Mouse (Mus musculus): Measurements from ENCODE around the gene Cnpy4. TPM values are rescaled to one million over a fixed set of nuclear protein-coding genes. Genes with fewer than 3 reads are reported as not detected.
"Not testable (repeated sequence)": the region's sequence is repeated elsewhere in the genome, so short reads cannot be mapped to it uniquely, and the experiment has no call there.

Gene Cnpy4
- polyA plus RNA-seq, 1 experiment from 2014 or later = 26.1 TPM

- peaks cover 25% of the 10 kb centered on the region; the same call in 1 of the 2 replicates for H3K9me3 ChIP-seq
- H3K27me3 ChIP-seq (replicated peaks) = no peaks in the 10 kb centered on the region
- no peak overlapping the region for H3K9ac ChIP-seq
- no peak overlapping the region for H3K27ac ChIP-seq (replicated peaks)
- H3K4me1 ChIP-seq = no peaks in the 10 kb centered on the region
- ATAC-seq (ENCODE audit: extremely low read depth, insufficient number of reproducible peaks, low FRiP score, low TSS enrichment) = no peak
- H3K36me3 ChIP-seq = no peaks in the 10 kb centered on the region
- no peak overlapping the region for H3K4me2 ChIP-seq
- 69% methylated on average over 4 of the region's 4 CpGs for WGBS
- no peak overlapping the region for H3K4me3 ChIP-seq
These were observed 20.6 kb downstream of the Cnpy4 start for GRCm38 (mm10) chr5:138207873-138208272.

- not testable (repeated sequence) for H3K36me3 ChIP-seq; H3K27me3 ChIP-seq (replicated peaks); H3K4me2 ChIP-seq; H3K27ac ChIP-seq (replicated peaks); H3K9ac ChIP-seq; ATAC-seq (ENCODE audit: extremely low read depth, insufficient number of reproducible peaks, low FRiP score, low TSS enrichment); H3K4me1 ChIP-seq; H3K4me3 ChIP-seq
- 90% methylated on average over 13 of the region's 13 CpGs for WGBS
- H3K9me3 ChIP-seq = peaks cover 43% of the 10 kb centered on the region
These were observed 29.3 kb downstream of the Cnpy4 start for GRCm38 (mm10) chr5:138216632-138217031.

- 61% methylated on average over 2 of the region's 2 CpGs for WGBS
- Histone ChIP-seq H3K27me3 (replicated peaks) (0 out of 2 replicates have a peak, but pooled peaks cover 6% of the 10 kb centered on the region), H3K9ac (no peak overlapping the region), H3K4me1 (no peaks in the 10 kb centered on the region), H3K4me2 (no peak overlapping the region), H3K4me3 (no peak overlapping the region), H3K9me3 (peaks cover 26% of the 10 kb centered on the region), H3K27ac (replicated peaks) (no peak overlapping the region), H3K36me3 (no peaks in the 10 kb centered on the region)
- ATAC-seq (ENCODE audit: extremely low read depth, insufficient number of reproducible peaks, low FRiP score, low TSS enrichment) = no peak
These were observed 32.6 kb downstream of the Cnpy4 start for GRCm38 (mm10) chr5:138219864-138220263.

- Histone ChIP-seq H3K9ac (no peak overlapping the region), H3K27ac (replicated peaks) (no peak overlapping the region), H3K4me2 (no peak overlapping the region), H3K4me1 (no peaks in the 10 kb centered on the region), H3K4me3 (no peak overlapping the region), H3K36me3 (no peaks in the 10 kb centered on the region), H3K27me3 (replicated peaks) (0 out of 2 replicates have a peak, but pooled peaks cover 6% of the 10 kb centered on the region), H3K9me3 (peaks cover 6% of the 10 kb centered on the region; the same call in 1 of the 2 replicates)
- 23% methylated on average over 4 of the region's 4 CpGs for WGBS
- no peak for ATAC-seq (ENCODE audit: extremely low read depth, insufficient number of reproducible peaks, low FRiP score, low TSS enrichment)
These were observed 34.8 kb downstream of the Cnpy4 start for GRCm38 (mm10) chr5:138222111-138222510.

GRCm38 (mm10) chr5:138223287-138223686 lies 36.0 kb downstream of the Cnpy4 start:
- Histone ChIP-seq H3K27ac (replicated peaks) (no peak overlapping the region), H3K27me3 (replicated peaks) (0 out of 2 replicates have a peak, but pooled peaks cover 6% of the 10 kb centered on the region), H3K36me3 (no peaks in the 10 kb centered on the region), H3K4me3 (no peak overlapping the region), H3K4me1 (no peaks in the 10 kb centered on the region), H3K9ac (no peak overlapping the region), H3K4me2 (no peak overlapping the region), H3K9me3 (no peaks in the 10 kb centered on the region)
- WGBS = 45% methylated on average over 3 of the region's 3 CpGs
- no peak for ATAC-seq (ENCODE audit: extremely low read depth, insufficient number of reproducible peaks, low FRiP score, low TSS enrichment)

- Histone ChIP-seq H3K27me3 (replicated peaks) (no peaks in the 10 kb centered on the region), H3K4me3 (no peak within 1 kb of the TSS), H3K36me3 (no peaks in the 10 kb centered on the region), H3K4me2 (no peak within 1 kb of the TSS), H3K9ac (no peak within 1 kb of the TSS), H3K4me1 (no peaks in the 10 kb centered on the region), H3K9me3 (no peaks in the 10 kb centered on the region), H3K27ac (replicated peaks) (no peak within 1 kb of the TSS)
- 50% methylated on average over 2 of the region's 2 CpGs for whole genome bisulfite sequencing
- no peak for ATAC-seq (ENCODE audit: extremely low read depth, insufficient number of reproducible peaks, low FRiP score, low TSS enrichment)
These were observed 38.4 kb downstream of the Cnpy4 start, which contains the start of gene Nxpe5 for GRCm38 (mm10) chr5:138225700-138226099. Gene Nxpe5, plus strand, starts transcription at chr5:138225898.

GRCm38 (mm10) chr5:138226491-138226890 lies 39.2 kb downstream of the Cnpy4 start:
- Histone ChIP-seq H3K36me3 (no peaks in the 10 kb centered on the region), H3K9ac (no peak overlapping the region), H3K27ac (replicated peaks) (no peak overlapping the region), H3K27me3 (replicated peaks) (no peaks in the 10 kb centered on the region), H3K4me3 (no peak overlapping the region), H3K4me2 (no peak overlapping the region), H3K9me3 (no peaks in the 10 kb centered on the region), H3K4me1 (no peaks in the 10 kb centered on the region)
- ATAC-seq (ENCODE audit: extremely low read depth, insufficient number of reproducible peaks, low FRiP score, low TSS enrichment) = no peak
- 79% methylated on average over 4 of the region's 4 CpGs for WGBS

GRCm38 (mm10) chr5:138227367-138227766 lies 40.1 kb downstream of the Cnpy4 start:
- no peak overlapping the region for H3K4me3 ChIP-seq
- H3K9me3 ChIP-seq = no peaks in the 10 kb centered on the region
- H3K36me3 ChIP-seq = no peaks in the 10 kb centered on the region
- H3K9ac ChIP-seq = no peak overlapping the region
- no peak for ATAC-seq (ENCODE audit: extremely low read depth, insufficient number of reproducible peaks, low FRiP score, low TSS enrichment)
- H3K27ac ChIP-seq (replicated peaks) = no peak overlapping the region
- H3K27me3 ChIP-seq (replicated peaks) = no peaks in the 10 kb centered on the region
- no peak overlapping the region for H3K4me2 ChIP-seq
- WGBS = 52% methylated on average over 2 of the region's 2 CpGs
- H3K4me1 ChIP-seq = no peaks in the 10 kb centered on the region

GRCm38 (mm10) chr5:138228026-138228425 lies 40.7 kb downstream of the Cnpy4 start:
- Histone ChIP-seq H3K27ac (replicated peaks) (no peak overlapping the region), H3K4me1 (no peaks in the 10 kb centered on the region), H3K4me2 (no peak overlapping the region), H3K9ac (no peak overlapping the region), H3K9me3 (no peaks in the 10 kb centered on the region), H3K4me3 (no peak overlapping the region), H3K36me3 (no peaks in the 10 kb centered on the region), H3K27me3 (replicated peaks) (no peaks in the 10 kb centered on the region)
- no peak for ATAC-seq (ENCODE audit: extremely low read depth, insufficient number of reproducible peaks, low FRiP score, low TSS enrichment)
- WGBS = 58% methylated on average over 3 of the region's 3 CpGs

- no peak overlapping the region for H3K27ac ChIP-seq (replicated peaks)
- no peaks in the 10 kb centered on the region for H3K27me3 ChIP-seq (replicated peaks)
- WGBS = 79% methylated on average over 3 of the region's 3 CpGs
- no peak for ATAC-seq (ENCODE audit: extremely low read depth, insufficient number of reproducible peaks, low FRiP score, low TSS enrichment)
- no peaks in the 10 kb centered on the region for H3K4me1 ChIP-seq
- no peaks in the 10 kb centered on the region for H3K9me3 ChIP-seq
- no peak overlapping the region for H3K4me2 ChIP-seq
- no peak overlapping the region for H3K4me3 ChIP-seq
- H3K36me3 ChIP-seq = no peaks in the 10 kb centered on the region
- H3K9ac ChIP-seq = no peak overlapping the region
These were observed 42.2 kb downstream of the Cnpy4 start for GRCm38 (mm10) chr5:138229511-138229910.

- Histone ChIP-seq H3K9me3 (no peaks in the 10 kb centered on the region), H3K9ac (no peak overlapping the region), H3K36me3 (no peaks in the 10 kb centered on the region), H3K4me1 (no peaks in the 10 kb centered on the region), H3K27ac (replicated peaks) (no peak overlapping the region), H3K4me3 (no peak overlapping the region), H3K4me2 (no peak overlapping the region), H3K27me3 (replicated peaks) (no peaks in the 10 kb centered on the region)
- ATAC-seq (ENCODE audit: extremely low read depth, insufficient number of reproducible peaks, low FRiP score, low TSS enrichment) = no peak
- WGBS = 74% methylated on average over 2 of the region's 2 CpGs
These were observed 46.5 kb downstream of the Cnpy4 start for GRCm38 (mm10) chr5:138233778-138234177.

GRCm38 (mm10) chr5:138234224-138234623 lies 46.9 kb downstream of the Cnpy4 start:
- ATAC-seq (ENCODE audit: extremely low read depth, insufficient number of reproducible peaks, low FRiP score, low TSS enrichment) = no peak
- H3K9me3 ChIP-seq = no peaks in the 10 kb centered on the region
- H3K4me2 ChIP-seq = no peak overlapping the region
- H3K27ac ChIP-seq (replicated peaks) = no peak overlapping the region
- H3K4me3 ChIP-seq = no peak overlapping the region
- H3K9ac ChIP-seq = no peak overlapping the region
- H3K4me1 ChIP-seq = no peaks in the 10 kb centered on the region
- H3K36me3 ChIP-seq = no peaks in the 10 kb centered on the region
- H3K27me3 ChIP-seq (replicated peaks) = no peaks in the 10 kb centered on the region
